Mouse (Mus musculus): Measurements from ENCODE around the gene A26c2. TPM values are rescaled to one million over a fixed set of nuclear protein-coding genes. Genes with fewer than 3 reads are reported as not detected.

Gene A26c2
- total RNA-seq (2021), result not detected
- long read RNA-seq, experiment 1, result 0 reads
- long read RNA-seq, experiment 2, result 0 reads

DNA sequence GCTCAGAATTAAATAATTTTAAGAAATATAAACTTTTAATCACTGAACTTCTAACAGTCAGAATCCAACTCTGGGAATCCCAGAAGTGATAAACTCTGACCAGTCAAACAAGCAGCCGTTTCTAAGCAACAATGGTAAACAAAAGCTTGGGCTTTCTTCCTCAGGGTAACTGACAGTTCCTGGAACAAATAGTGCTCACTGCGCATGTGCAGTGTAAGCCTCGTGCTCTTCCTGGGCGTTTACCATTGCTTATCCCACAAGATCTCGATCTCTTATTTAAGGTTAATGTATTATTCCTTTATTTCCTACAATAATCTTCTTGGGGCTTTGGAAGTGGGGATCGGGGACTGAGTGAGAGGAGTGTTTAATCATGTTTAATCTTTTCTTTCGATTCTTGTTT is at the start of gene A26c2:
Gene A26c2, minus strand, starts transcription at position 101 of the 400 bp plus-strand sequence.
- no peak for DNase-seq

- DNase-seq, result no peak
Observed at GRCm38 (mm10) chr7:62851471-62851870, 28.0 kb upstream of the A26c2 start.
